Mouse (Mus musculus): ENCODE measurements at regions not wholly inside any gene's neighbourhood (a gene's known extent, or its start where the extent isn't known, plus 50 kb on each side); places are given as distances from the start of the nearest gene placed in this dataset.

DNA sequence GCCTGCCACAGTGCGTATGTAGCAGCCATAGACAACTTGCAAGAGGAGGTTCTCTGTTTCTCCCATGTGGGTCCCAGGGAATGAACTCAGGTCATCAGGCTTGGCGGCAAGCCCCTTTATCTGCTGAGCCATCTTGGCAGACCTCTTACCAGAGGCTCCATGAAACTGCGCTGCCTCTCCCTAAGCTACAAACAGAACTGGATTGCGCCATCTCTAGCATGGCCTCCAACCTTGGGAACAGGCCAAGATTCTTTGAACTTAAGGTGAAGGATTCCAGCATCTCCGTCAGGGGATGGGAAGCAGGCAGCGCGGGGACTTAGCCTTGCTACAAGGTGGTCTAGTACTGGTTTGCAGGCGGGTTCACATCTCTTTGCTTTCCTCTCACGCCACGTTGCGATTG is 201.8 kb upstream of the Kazn start:
- Histone ChIP-seq H3K36me3 (ENCODE audit: control insufficient read depth, insufficient read depth, low read length) (no peaks in the 10 kb centered on the region), H3K27me3 (replicated peaks; ENCODE audit: control insufficient read depth, insufficient read depth, low read length) (no peaks in the 10 kb centered on the region), H3K27ac (ENCODE audit: insufficient read depth, low read depth, low read length) (no peak overlapping the region), H3K4me3 (ENCODE audit: insufficient read depth, low read depth, low read length) (no peak overlapping the region), H3K4me1 (ENCODE audit: control insufficient read depth, insufficient read depth, low read length) (no peaks in the 10 kb centered on the region)
- no peak for TF ChIP-seq POLR2A (IDR thresholded peaks at IDR 0.05; ENCODE audit: low read depth, low read length)
- TF ChIP-seq CTCF (conservative IDR thresholded peaks at IDR 0.05; ENCODE audit: insufficient read depth, insufficient read length, low read depth, low read length) = no peak
- DNase-seq = peak; percentile 4
- 87% methylated on average over 11 of the region's 11 CpGs for WGBS

DNA sequence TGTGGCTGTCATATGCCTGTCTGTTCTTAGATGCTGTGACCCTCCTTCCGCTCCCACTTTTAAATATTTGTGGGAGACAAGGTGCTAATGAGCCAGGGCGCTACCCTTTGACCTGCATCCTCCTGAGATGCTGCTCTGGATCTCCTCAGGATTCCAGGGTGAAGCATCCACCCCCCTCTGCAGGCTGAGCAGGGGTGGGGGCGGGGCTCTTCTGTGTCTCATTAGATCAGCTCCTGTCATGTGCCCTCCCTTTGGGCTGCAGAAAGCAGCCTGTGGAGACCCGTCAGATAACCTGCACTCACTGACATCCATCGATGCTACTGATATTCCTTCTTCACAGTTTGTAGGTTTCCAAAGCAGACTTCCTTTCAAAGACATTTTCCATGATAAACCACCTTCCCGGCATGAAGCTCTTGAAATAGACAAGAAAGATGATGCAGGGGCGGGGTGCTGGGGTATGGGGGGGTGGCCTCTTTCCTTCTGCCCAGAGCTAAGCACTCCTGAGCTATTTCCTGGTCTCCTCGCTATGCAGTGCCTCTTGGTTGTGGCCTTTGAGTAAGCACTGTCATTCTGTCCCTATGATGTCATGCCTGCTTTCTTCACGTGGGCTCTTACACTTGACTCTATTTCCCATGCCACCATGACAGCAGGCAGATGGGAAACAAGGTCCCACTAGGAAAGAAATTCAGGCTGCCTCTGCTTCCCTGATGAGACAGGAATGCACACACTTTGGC is 200.4 kb upstream of the Kazn start:
- H3K27me3 ChIP-seq (replicated peaks; ENCODE audit: control insufficient read depth, insufficient read depth, low read length) = no peaks in the 10 kb centered on the region
- H3K4me1 ChIP-seq (ENCODE audit: control insufficient read depth, insufficient read depth, low read length) = no peaks in the 10 kb centered on the region
- DNase-seq = no peak
- no peak overlapping the region for H3K27ac ChIP-seq (ENCODE audit: insufficient read depth, low read depth, low read length)
- H3K36me3 ChIP-seq (ENCODE audit: control insufficient read depth, insufficient read depth, low read length) = no peaks in the 10 kb centered on the region
- TF ChIP-seq POLR2A (IDR thresholded peaks at IDR 0.05; ENCODE audit: low read depth, low read length) (no peak), CTCF (conservative IDR thresholded peaks at IDR 0.05; ENCODE audit: insufficient read depth, insufficient read length, low read depth, low read length) (no peak)
- no peak overlapping the region for H3K4me3 ChIP-seq (ENCODE audit: insufficient read depth, low read depth, low read length)
- WGBS = 72% methylated on average over 9 of the region's 9 CpGs

DNA sequence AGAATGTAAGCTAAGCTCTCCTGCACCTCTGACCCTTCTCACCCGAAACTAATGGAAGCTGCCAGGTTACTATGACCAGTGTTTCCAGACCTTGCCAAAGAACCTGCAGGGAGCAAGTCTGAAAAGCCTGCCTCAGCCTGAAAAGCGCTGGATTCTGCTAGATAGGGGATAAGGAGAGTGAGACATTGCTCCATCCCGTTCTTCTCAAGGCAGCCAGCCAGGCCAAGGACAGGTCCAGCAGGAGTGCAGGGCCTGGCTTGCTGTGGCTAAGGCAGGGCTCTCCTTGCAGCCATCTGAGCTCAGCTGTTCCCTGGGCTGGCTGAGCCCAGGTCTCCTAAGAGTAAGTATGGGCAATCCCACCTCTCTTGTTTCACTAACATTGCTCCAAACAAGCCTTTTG is 185.4 kb upstream of the Kazn start:
- no peak overlapping the region for H3K4me3 ChIP-seq (ENCODE audit: insufficient read depth, low read depth, low read length)
- no peaks in the 10 kb centered on the region for H3K36me3 ChIP-seq (ENCODE audit: control insufficient read depth, insufficient read depth, low read length)
- no peak for TF ChIP-seq POLR2A (IDR thresholded peaks at IDR 0.05; ENCODE audit: low read depth, low read length)
- no peak for TF ChIP-seq CTCF (conservative IDR thresholded peaks at IDR 0.05; ENCODE audit: insufficient read depth, insufficient read length, low read depth, low read length)
- H3K27me3 ChIP-seq (replicated peaks; ENCODE audit: control insufficient read depth, insufficient read depth, low read length) = no peaks in the 10 kb centered on the region
- H3K4me1 ChIP-seq (ENCODE audit: control insufficient read depth, insufficient read depth, low read length) = no peaks in the 10 kb centered on the region
- DNase-seq = no peak
- WGBS = 74% methylated on average over 3 of the region's 3 CpGs
- H3K27ac ChIP-seq (ENCODE audit: insufficient read depth, low read depth, low read length) = no peak overlapping the region

DNA sequence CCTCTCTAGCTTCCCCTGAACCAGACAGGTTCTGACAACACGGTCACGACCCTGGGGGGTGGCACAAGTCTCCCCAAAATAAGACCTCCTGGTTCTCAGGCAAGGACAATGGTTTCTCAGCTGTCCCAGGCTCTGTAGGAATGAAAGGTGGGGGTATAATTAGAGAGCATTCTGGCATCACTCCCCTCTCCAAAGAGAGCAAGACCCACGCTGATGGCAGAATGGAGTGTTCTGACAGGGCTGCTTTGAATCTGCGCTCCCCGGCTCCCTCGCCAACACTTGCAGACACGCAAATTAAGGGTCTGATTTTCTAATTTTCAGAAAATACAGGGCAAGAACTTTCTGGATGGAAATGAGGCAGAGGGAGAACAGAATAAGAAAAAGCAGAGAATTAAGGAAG is 181.2 kb upstream of the Kazn start:
- H3K27me3 ChIP-seq (replicated peaks; ENCODE audit: control insufficient read depth, insufficient read depth, low read length) = no peaks in the 10 kb centered on the region
- TF ChIP-seq POLR2A (IDR thresholded peaks at IDR 0.05; ENCODE audit: low read depth, low read length) = no peak
- TF ChIP-seq CTCF (conservative IDR thresholded peaks at IDR 0.05; ENCODE audit: insufficient read depth, insufficient read length, low read depth, low read length) = no peak
- no peak overlapping the region for H3K4me3 ChIP-seq (ENCODE audit: insufficient read depth, low read depth, low read length)
- 88% methylated on average over 7 of the region's 7 CpGs for WGBS
- H3K36me3 ChIP-seq (ENCODE audit: control insufficient read depth, insufficient read depth, low read length) = no peaks in the 10 kb centered on the region
- H3K27ac ChIP-seq (ENCODE audit: insufficient read depth, low read depth, low read length) = no peak overlapping the region
- no peaks in the 10 kb centered on the region for H3K4me1 ChIP-seq (ENCODE audit: control insufficient read depth, insufficient read depth, low read length)
- no peak for DNase-seq

DNA sequence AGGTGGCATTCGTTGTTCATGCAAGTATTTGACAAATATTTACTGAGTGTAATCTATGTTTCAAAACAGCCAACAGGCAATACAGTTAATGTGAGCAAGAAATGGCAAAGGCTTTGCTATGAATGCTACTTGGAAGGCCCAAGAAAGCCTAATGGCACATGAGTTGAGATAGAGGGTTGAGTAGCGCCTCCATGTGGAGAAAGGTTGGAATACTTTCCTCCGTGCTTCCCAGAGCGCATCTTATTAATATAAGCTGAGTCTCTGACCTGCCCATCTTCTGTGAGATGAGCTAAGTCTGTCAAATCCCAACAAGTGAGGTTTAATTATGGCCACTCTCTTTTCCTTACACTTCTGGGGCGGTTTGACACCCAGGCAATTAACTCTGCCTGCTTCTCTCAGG is 175.7 kb upstream of the Kazn start:
- WGBS = 75% methylated on average over 5 of the region's 5 CpGs

DNA sequence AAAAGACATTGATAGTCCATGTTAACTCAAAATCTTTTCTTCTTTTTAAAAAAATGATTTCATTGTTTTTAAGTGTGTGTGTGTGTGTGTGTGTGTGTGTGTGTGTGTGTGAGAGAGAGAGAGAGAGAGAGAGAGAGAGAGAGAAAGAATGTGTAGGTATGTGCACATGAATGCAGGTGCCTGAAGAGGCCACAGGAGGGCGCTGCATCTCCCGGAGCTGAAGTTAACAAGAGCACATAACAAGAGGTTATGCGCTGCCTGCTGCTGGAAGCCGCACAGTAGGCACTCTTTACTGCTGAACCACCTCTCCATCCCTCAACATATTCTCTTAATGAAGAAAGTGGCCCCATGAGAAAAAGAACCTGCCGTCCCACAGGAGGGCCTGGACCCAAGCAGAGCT is 172.6 kb upstream of the Kazn start:
- H3K27ac ChIP-seq (ENCODE audit: insufficient read depth, low read depth, low read length) = no peak overlapping the region
- 96% methylated on average over 5 of the region's 5 CpGs for WGBS
- no peak for TF ChIP-seq POLR2A (IDR thresholded peaks at IDR 0.05; ENCODE audit: low read depth, low read length)
- no peak for TF ChIP-seq CTCF (conservative IDR thresholded peaks at IDR 0.05; ENCODE audit: insufficient read depth, insufficient read length, low read depth, low read length)
- no peaks in the 10 kb centered on the region for H3K27me3 ChIP-seq (replicated peaks; ENCODE audit: control insufficient read depth, insufficient read depth, low read length)
- H3K4me3 ChIP-seq (ENCODE audit: insufficient read depth, low read depth, low read length) = no peak overlapping the region
- no peak for DNase-seq
- H3K36me3 ChIP-seq (ENCODE audit: control insufficient read depth, insufficient read depth, low read length) = no peaks in the 10 kb centered on the region
- no peaks in the 10 kb centered on the region for H3K4me1 ChIP-seq (ENCODE audit: control insufficient read depth, insufficient read depth, low read length)

More for the DNA sequence above, 175.7 kb upstream of the Kazn start:
- no peak for DNase-seq
- Histone ChIP-seq H3K27me3 (replicated peaks; ENCODE audit: control insufficient read depth, insufficient read depth, low read length) (no peaks in the 10 kb centered on the region), H3K4me1 (ENCODE audit: control insufficient read depth, insufficient read depth, low read length) (no peaks in the 10 kb centered on the region), H3K36me3 (ENCODE audit: control insufficient read depth, insufficient read depth, low read length) (no peaks in the 10 kb centered on the region), H3K27ac (ENCODE audit: insufficient read depth, low read depth, low read length) (no peak overlapping the region), H3K4me3 (ENCODE audit: insufficient read depth, low read depth, low read length) (no peak overlapping the region)
- no peak for TF ChIP-seq CTCF (conservative IDR thresholded peaks at IDR 0.05; ENCODE audit: insufficient read depth, insufficient read length, low read depth, low read length)
- TF ChIP-seq POLR2A (IDR thresholded peaks at IDR 0.05; ENCODE audit: low read depth, low read length) = no peak

DNA sequence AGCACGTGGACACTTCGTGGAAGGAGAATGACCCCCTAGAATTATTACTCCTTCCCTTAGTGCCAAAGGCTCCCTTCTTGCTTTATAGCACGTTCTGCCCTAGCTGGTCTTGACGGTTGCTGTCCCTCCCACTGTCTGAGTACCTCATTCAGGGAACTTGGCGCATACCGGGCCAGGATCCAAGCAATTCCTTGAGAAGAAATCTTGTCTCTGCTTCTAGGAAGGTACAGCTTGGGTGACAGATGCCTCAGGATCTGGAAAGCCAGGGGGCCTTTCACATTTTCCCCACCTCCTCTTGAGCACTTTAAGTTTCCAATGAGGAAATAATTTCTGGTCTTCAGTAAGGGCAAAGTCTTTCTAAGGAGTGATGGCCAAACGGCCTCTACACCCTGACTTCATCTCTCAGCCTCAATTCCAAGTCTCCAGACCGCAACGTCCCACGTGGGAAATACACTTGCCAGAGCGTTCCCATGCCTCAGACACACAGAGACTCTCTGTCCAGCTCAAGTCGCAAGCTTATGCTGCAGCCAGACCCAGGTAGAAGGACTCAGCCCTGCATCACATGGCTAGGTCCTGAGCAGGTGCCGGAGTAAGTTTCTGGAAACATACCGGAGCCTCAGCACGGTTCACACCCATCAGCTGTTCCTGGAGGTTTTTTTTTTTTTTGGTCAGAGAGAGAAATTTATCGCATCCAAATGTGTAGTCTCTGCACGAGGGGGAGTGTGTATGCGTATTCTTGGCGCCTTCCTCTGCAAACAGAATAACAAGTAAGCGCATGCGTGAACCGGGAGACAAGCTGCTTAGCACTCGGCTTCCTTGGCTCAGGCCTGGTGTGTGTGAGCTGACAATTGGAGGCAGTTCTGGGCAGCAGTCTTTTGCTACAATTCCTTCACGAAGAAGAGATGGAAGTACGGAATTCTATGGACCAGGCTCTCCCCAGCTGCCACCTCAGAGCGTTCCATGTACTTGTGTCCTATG is 171.7 kb upstream of the Kazn start:
- no peak overlapping the region for H3K4me3 ChIP-seq (ENCODE audit: insufficient read depth, low read depth, low read length)
- TF ChIP-seq CTCF (conservative IDR thresholded peaks at IDR 0.05; ENCODE audit: insufficient read depth, insufficient read length, low read depth, low read length) (no peak), POLR2A (IDR thresholded peaks at IDR 0.05; ENCODE audit: low read depth, low read length) (no peak)
- H3K4me1 ChIP-seq (ENCODE audit: control insufficient read depth, insufficient read depth, low read length) = no peaks in the 10 kb centered on the region
- H3K27ac ChIP-seq (ENCODE audit: insufficient read depth, low read depth, low read length) = no peak overlapping the region
- H3K27me3 ChIP-seq (replicated peaks; ENCODE audit: control insufficient read depth, insufficient read depth, low read length) = no peaks in the 10 kb centered on the region
- DNase-seq = no peak
- 66% methylated on average over 26 of the region's 26 CpGs for WGBS
- no peaks in the 10 kb centered on the region for H3K36me3 ChIP-seq (ENCODE audit: control insufficient read depth, insufficient read depth, low read length)
